ENCODE assay signal across 13 mouse cellular contexts in genomic region chr7:107529364-107529763, GRCm38 (mm10). TPM values are rescaled to one million over a fixed set of nuclear protein-coding genes. Genes with fewer than 3 reads are reported as not detected.
"Had no signal": no experiment of that assay in that cellular context is flagged by ENCODE, and none has a peak within 500 bp of the region (broad histone marks: within the 10 kb centered on the region; RNA-seq: fewer than 3 reads in every experiment).

No protein-coding gene starts in this region.

- DNase-seq: gastrocnemius, adult 2 months; gastrocnemius, postnatal 10 days; gastrocnemius, postnatal 25 days; heart, adult 18-20 months; heart, postnatal 10 days; heart, postnatal 4 days; liver; liver, embryonic 13.5 days had no signal

- ATAC-seq: hindbrain, embryonic 16.5 days; inflammation-experienced regulatory T-cells, adult 6 months; intestine, embryonic 15.5 days; intestine, postnatal 0 days had no signal

RNA-seq across cellular contexts. Expression of gene Olfml1, which starts 37.9 kb away (rescaled TPM):
- total RNA-seq: granulocyte monocyte progenitor cell, adult 5-6 weeks had no signal
